Mouse (Mus musculus) right cerebral cortex, adult 18-20 months (tissue): ENCODE data around the gene H6pd.

Source experiments
- DNase-seq: peaks from one replicate; pipeline ENCODE4 v3.0.0; 2022; ENCODE audit warnings: mixed read lengths

The H6pd gene

DNA sequence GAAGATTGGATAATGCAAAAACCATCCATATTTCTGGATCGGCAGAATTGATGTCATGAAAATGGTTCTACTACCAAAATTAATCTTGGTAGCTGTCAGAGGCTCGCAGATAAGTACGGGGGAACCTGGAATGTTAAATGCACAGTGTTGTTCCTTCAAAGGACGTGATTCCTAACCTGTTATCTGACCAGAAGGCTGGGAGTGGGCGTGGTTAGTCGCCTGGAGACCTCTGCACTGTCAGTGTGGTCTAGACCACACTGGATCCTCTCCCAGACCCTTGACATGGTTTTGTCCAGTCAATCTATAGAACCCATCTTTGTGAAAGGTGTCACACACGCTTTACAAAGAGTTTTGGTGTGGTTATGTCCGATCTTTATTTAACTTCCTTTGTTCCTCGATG lies 37.4 kb downstream of the H6pd start:
- DNase-seq = no peak

DNA sequence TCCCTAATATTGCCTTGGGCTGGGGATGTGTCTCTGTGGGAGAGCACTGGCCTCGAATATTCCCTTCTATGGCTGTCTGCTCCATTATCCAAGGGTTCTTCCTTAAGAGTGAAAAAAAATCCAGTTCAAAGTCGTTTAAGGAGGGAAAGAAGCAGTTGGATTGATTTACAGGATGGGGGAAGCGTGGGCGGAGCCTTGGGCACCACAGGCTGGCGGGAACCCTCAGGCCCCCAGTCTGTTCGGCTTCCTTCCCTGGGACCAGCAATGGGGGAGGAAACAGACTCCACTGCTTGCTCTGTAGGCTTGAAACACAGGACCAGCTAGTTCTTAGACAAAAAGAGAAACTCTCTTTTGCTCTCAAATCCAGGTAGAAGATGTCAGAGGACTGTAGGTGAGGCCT lies 40.3 kb downstream of the H6pd start:
- no peak for DNase-seq

GRCm38 (mm10) chr4:149966963-149967362 lies 41.9 kb downstream of the H6pd start:
- DNase-seq = no peak

- DNase-seq = no peak
Measured at GRCm38 (mm10) chr4:149966252-149966651, 42.6 kb downstream of the H6pd start.

GRCm38 (mm10) chr4:149965672-149966071 lies 43.2 kb downstream of the H6pd start:
- DNase-seq = no peak

GRCm38 (mm10) chr4:149965242-149965641 lies 43.6 kb downstream of the H6pd start:
- no peak for DNase-seq

DNA sequence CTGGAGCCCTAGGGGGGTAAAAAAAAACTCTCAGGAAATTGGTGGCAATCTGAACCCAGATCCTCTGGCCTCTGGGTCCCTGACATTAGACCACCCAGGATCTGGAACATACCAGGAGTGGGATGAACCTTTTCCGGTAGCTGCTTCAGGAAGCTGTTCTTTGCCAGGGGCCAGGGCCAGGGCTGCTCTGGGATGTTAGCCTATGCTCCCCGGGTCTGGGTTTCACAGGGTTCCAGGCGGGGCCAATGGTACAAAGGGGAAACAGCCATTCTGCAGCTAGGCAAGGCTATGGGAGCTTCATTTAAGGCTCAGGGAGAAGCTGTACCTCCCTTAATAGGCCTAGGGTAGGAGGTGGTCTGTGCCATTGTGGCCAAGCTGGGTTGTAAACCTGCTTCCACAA lies 44.1 kb downstream of the H6pd start:
- no peak for DNase-seq

DNA sequence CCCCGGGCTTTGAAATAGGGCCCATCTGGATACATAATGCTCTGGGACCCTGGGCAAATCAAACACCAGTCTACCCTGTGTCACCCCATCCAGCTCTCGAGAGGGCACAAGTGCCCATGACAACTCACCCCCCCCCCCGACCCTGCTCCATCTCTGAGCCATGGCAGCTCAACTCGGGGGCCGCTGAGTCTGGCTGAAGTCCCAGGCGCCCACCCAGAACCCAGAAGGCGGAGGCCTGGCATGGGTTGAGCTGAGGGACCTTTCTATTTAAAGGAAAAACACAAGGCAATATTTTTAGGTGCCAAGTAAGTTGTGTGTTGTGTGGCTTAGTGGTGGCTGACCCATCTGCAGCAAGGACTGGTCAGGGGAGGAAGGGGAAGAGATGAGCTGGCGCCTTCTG lies 44.5 kb downstream of the H6pd start:
- no peak for DNase-seq

DNA sequence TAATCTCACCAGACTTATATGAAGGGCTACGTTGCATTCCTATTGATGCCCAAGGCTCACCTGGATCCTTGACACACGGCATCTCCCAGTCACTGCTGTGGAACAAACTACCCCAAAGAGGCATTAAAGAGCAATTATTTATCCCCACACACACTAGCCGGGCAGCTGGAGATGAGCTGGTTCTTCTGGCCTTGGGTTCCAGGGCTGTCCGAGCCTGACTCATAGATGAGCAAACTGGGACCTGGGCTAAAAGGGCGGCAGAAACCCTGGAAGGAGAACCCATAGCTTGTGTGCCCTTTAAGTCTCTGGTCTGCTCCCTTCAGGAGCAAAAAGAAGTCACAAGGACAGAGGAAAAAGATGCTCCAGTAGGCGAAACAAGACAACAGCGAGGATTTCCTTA lies 48.4 kb downstream of the H6pd start:
- no peak for DNase-seq

GRCm38 (mm10) chr4:149959816-149960215 lies 49.0 kb downstream of the H6pd start:
- DNase-seq = no peak

- peak; percentile 74 for DNase-seq
Measured at GRCm38 (mm10) chr4:149958566-149958965, 50.3 kb downstream of the H6pd start.

GRCm38 (mm10) chr4:149956048-149956447 lies 52.8 kb downstream of the H6pd start:
- no peak for DNase-seq

GRCm38 (mm10) chr4:149955631-149956030 lies 53.2 kb downstream of the H6pd start:
- no peak for DNase-seq

DNA sequence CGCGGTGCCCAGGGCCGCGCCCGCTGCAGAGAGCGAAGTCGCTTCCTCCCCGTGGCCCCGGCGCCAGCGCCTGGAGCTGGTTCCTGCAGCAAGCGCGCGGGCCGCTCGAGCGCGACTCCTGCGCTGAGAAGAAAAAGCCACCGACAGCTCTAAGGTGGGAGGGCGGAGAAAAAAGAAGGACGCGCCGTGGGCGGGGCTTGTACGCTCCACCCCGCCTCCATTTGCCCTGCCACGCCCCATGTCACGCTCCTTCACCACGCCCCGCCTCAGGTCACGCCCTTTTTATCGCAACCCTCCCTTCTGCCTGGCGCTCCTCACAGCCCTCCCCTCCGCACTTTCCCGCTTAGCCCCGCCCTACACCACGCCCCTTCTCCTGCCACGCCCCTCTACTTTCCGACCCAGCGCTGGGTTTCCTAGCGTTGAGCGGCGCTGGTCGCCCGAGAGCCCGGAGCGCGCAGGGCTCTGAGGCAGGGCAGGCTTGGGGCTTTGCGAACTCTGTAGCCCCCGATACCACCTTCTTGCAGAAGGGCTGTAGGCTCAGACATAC lies 53.9 kb downstream of the H6pd start, which contains the start of gene Spsb1:
Spsb1 (minus strand) TSS at position 151 of the 547 bp plus-strand sequence.
- peak; percentile 96 for DNase-seq

GRCm38 (mm10) chr4:149953621-149954481 lies 55.0 kb downstream of the H6pd start:
- peak; percentile 44 for DNase-seq

- DNase-seq = no peak
Measured at GRCm38 (mm10) chr4:149952201-149952600, 56.6 kb downstream of the H6pd start.

GRCm38 (mm10) chr4:149951201-149951600 lies 57.6 kb downstream of the H6pd start:
- DNase-seq = no peak

GRCm38 (mm10) chr4:149949691-149950090 lies 59.1 kb downstream of the H6pd start:
- DNase-seq = no peak

DNA sequence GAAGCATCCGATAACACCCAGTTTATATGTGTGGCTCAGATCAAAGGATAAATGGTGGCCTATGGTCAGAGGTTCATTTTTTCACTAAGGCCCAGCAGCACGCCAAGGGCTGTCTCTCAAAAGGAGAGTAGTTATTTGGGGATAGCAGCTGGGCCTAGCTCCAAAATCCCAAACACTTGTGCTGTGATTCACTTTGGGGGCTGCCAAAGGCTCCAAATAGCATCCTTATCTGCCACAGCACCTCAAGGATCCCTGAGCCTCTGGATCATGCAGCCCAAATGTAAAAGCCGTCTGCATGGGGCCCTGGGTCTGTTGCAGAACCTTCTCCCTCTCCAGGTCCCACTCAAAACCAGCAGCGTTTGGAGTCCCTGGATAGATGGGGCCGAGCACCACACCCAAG lies 60.7 kb downstream of the H6pd start:
- DNase-seq = no peak

DNA sequence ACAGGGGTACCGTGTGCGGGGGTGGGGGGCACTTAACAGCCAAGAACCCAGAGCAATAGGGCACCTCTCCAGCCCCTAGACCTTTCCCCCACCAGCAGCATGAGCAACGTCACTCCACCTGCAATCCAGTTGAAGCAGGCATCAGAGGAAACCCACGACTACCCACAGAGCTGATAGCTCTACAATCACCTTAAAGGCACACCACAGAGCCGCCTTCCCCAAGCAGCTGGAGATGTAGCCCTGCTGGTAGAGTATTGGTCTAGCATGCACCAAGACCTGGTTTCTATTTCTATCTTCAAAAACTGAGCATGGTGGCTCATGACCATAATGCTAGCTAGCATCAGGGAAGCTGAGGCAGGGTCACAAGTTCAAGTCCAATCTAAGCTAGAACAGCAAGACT lies 61.4 kb downstream of the H6pd start:
- DNase-seq = no peak

GRCm38 (mm10) chr4:149945194-149945593 lies 63.6 kb downstream of the H6pd start:
- DNase-seq = no peak

GRCm38 (mm10) chr4:149944214-149944613 lies 64.6 kb downstream of the H6pd start:
- no peak for DNase-seq

DNA sequence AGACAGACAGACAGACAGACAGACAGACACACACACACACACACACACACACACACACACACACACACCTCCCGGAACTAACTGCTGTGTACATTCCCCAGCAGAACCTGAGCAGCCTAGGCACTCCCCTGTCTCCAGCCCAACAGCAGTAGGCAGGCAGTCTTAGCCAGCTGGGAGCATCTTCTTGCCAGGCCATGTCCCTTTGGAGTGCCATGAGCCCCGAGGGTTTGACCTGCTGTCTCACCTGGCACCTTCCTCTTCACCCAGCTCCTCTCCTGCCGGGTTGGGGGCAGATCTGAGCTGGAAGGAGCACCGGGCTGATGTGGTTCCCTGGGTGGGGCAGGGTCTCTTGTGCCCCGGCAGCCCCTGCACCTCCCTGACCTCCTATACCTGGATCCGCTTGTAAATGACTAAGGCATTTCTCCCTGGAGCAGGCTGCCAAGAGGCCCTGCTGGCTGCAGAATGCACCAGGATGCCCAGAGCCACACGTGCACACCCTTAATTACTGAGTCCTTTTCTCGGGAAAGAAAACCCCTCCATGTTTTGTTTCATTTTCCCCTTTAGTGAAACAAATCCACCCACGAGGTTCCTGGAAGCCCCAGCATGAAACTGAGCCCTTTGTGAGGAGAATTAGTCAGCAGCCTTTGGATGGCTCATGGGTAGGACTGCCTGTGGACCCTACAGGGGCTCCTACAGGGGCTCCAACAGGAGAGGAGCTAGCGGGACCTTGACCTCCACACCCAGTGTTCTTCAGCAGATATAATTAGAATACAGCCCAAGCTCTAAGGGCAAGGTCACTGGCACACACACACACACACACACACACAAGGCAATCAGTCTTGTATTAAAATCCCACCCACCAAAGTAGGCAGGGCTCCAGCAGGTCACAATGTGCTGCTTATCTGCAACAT lies 65.7 kb downstream of the H6pd start:
- no peak for DNase-seq
